Mouse (Mus musculus): ENCODE data around the gene Psmd9. TPM values are rescaled to one million over a fixed set of nuclear protein-coding genes. Genes with fewer than 3 reads are reported as not detected.

Gene Psmd9
- polyA plus RNA-seq, 1 experiment from 2014 or later: 68.3 TPM

DNA sequence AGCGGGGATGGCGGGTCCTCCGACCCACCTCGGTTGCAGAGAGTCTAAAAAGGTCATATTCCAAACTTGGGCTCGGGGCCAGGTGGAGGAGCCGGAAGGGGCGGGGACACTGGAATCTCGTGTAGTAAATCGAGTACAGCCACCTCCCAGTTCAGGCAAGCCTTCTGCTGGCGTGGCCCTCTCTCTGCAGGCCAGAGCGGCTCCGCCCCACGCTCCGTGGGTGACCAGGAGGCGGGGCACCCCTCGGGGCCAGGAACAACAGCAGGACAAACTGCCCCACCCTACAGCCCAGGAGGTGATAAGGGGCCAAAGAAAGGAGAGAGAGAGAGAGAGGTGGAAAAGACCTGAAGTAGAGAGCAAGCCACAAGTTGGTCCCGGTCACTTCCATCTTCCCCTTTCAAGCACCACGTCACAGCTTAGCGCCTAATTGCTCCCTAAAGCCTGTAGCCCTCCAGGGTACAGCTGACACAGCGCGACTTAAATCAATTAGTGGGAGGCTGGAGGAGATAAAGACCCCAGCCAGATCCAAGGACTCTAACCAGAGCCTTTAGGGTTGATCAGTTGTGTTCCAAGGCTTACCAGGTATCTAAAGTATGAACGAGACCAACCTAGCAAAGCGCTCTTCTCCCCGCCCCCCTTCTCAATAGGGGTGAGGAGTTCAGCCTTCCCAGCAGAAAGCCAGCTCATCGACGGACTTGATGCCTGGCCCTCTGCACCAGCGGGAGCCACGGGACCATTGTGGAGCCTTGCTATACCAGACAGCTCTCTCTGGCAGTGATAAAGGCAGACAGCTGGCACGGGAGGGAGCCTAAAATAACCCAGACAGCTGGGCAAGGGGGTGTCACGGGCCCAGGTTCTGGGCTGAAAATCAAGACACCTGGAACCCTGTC, 33.5 kb upstream of the Psmd9 start:
- 2% methylated on average over 30 of the region's 30 CpGs for WGBS
- Histone ChIP-seq H3K36me3 (ENCODE audit: control insufficient read depth, insufficient read depth, low read length) (peaks cover 4% of the 10 kb centered on the region), H3K4me3 (ENCODE audit: low read depth, low read length) (peak overlapping the region; percentile 84), H3K4me2 (ENCODE audit: low read depth) (peak overlapping the region; percentile 100), H3K27me3 (ENCODE audit: control insufficient read depth, insufficient read depth, low read length) (no peaks in the 10 kb centered on the region), H3K9me3 (ENCODE audit: control insufficient read depth, low read length) (no peaks in the 10 kb centered on the region), H3K27ac (ENCODE audit: low read depth, low read length) (peak overlapping the region; percentile 100), H3K4me1 (ENCODE audit: control insufficient read depth, insufficient read depth, low read length) (peaks cover 50% of the 10 kb centered on the region), H3K9ac (ENCODE audit: low read length) (peak overlapping the region; percentile 100)
- DNase-seq (ENCODE audit: low spot score) (peak; percentile 63), ATAC-seq (ENCODE audit: insufficient read depth, low FRiP score, low TSS enrichment) (no peak)

DNA sequence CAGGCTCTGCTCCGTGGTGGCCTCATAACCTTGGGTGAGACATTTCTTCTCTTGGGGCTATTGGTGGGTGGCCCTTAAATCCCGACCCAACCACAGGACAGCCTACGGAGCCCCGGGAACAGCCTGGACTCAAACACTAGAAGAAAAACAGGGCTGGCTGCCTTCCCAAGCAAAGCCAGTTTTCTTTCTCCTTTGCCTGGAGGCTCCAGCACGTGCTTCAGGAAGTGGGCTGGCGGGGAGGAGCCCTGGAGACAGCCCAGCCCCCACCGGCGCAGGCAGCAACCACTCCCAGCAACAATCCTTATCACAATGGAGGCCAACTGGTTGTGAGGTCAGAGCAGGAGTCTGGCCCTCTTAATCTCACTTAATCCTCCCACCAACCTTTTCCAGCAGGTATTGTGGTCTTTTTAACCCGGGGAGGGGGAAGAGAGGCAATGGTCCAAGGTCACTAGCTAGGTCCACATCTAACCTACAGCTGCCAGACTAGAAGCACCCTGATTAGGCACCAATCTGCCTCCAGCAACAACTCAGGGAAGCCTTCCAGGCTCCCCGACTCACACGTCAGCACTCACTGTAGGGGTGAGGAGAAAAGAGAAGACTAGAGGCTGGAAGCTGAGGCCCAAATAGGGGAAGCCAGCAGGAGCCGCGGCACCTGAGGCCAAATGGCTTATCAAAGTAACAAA, 32.7 kb upstream of the Psmd9 start:
- H3K4me1 ChIP-seq (ENCODE audit: control insufficient read depth, insufficient read depth, low read length): peaks cover 50% of the 10 kb centered on the region
- WGBS: under 1% methylated on average over 13 of the region's 13 CpGs
- peak overlapping the region; percentile 100 for H3K27ac ChIP-seq (ENCODE audit: low read depth, low read length)
- peak overlapping the region; percentile 84 for H3K4me3 ChIP-seq (ENCODE audit: low read depth, low read length)
- peaks cover 4% of the 10 kb centered on the region for H3K36me3 ChIP-seq (ENCODE audit: control insufficient read depth, insufficient read depth, low read length)
- peak overlapping the region; percentile 100 for H3K4me2 ChIP-seq (ENCODE audit: low read depth)
- H3K9ac ChIP-seq (ENCODE audit: low read length): peak overlapping the region; percentile 100
- DNase-seq (ENCODE audit: low spot score) (peak; percentile 79), ATAC-seq (ENCODE audit: insufficient read depth, low FRiP score, low TSS enrichment) (no peak)
- H3K9me3 ChIP-seq (ENCODE audit: control insufficient read depth, low read length): no peaks in the 10 kb centered on the region
- H3K27me3 ChIP-seq (ENCODE audit: control insufficient read depth, insufficient read depth, low read length): no peaks in the 10 kb centered on the region

DNA sequence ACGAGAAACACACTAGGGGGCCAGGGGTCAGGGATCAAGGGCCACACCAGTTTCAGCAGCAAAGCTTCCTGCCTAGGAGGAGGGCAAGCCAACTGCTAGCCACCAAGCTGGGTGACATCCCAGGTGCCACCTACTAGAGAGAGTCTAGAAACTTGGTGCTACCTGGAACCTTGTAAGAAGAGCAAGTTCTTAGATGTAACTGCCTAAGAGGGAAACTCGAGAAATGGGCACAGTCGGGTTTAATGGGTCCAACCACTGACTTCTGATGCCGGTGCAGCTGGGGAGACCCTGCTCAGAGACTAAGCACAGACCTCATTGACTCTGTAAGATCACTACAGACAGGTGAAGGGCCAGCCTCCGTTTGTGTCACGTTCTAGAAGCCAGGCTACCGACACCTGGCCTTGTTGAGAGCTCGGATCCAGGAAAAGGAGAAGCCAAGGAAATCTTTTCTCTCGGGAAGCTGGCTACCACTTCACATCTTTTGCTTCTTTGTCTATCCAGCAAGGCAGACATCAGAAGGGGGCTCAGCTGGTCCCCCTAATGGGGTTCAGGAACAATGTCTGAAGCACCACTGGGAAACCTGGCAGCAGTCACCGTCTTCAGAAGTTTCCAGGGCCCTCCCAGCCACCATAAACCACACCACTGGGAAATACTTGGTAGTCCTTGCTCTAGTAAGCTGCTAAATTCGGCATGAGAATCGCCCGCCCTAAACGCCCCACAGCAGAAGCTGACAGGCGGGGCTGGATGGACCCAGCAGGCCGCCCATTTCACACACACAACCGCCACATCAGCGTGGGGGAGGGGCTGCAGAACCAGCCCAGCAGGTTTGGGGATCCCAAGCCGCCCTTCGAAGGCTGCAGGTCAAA, 31.9 kb upstream of the Psmd9 start:
- WGBS: 1% methylated on average over 20 of the region's 20 CpGs
- no peaks in the 10 kb centered on the region for H3K9me3 ChIP-seq (ENCODE audit: control insufficient read depth, low read length)
- H3K36me3 ChIP-seq (ENCODE audit: control insufficient read depth, insufficient read depth, low read length): peaks cover 4% of the 10 kb centered on the region
- H3K4me2 ChIP-seq (ENCODE audit: low read depth): peak overlapping the region; percentile 100
- ATAC-seq (ENCODE audit: insufficient read depth, low FRiP score, low TSS enrichment) (no peak), DNase-seq (ENCODE audit: low spot score) (peak; percentile 81)
- peak overlapping the region; percentile 84 for H3K4me3 ChIP-seq (ENCODE audit: low read depth, low read length)
- peak overlapping the region; percentile 100 for H3K27ac ChIP-seq (ENCODE audit: low read depth, low read length)
- peak overlapping the region; percentile 100 for H3K9ac ChIP-seq (ENCODE audit: low read length)
- peaks cover 45% of the 10 kb centered on the region for H3K4me1 ChIP-seq (ENCODE audit: control insufficient read depth, insufficient read depth, low read length)
- H3K27me3 ChIP-seq (ENCODE audit: control insufficient read depth, insufficient read depth, low read length): no peaks in the 10 kb centered on the region

DNA sequence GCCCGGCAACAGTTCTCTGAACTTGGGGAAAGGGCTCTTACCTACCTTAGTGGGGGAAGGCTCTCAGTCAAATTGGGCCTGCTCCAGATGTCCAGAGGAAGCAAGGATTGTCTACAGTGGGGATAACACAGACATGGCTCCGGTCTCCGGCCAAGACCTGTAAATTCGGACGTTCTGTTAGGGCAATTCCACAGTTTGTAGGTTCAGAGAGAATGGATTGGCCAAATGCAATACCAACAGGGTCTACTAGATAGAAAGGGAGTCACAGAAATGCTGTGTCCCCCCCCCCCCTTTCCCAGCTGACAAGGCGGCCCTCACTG, 31.3 kb upstream of the Psmd9 start:
- H3K4me1 ChIP-seq (ENCODE audit: control insufficient read depth, insufficient read depth, low read length): peaks cover 41% of the 10 kb centered on the region
- no peaks in the 10 kb centered on the region for H3K9me3 ChIP-seq (ENCODE audit: control insufficient read depth, low read length)
- H3K9ac ChIP-seq (ENCODE audit: low read length): peak overlapping the region; percentile 100
- WGBS: under 1% methylated on average over 6 of the region's 6 CpGs
- H3K4me2 ChIP-seq (ENCODE audit: low read depth): peak overlapping the region; percentile 100
- H3K36me3 ChIP-seq (ENCODE audit: control insufficient read depth, insufficient read depth, low read length): peaks cover 4% of the 10 kb centered on the region
- H3K27ac ChIP-seq (ENCODE audit: low read depth, low read length): peak overlapping the region; percentile 100
- peak overlapping the region; percentile 84 for H3K4me3 ChIP-seq (ENCODE audit: low read depth, low read length)
- H3K27me3 ChIP-seq (ENCODE audit: control insufficient read depth, insufficient read depth, low read length): no peaks in the 10 kb centered on the region
- ATAC-seq (ENCODE audit: insufficient read depth, low FRiP score, low TSS enrichment) (no peak), DNase-seq (ENCODE audit: low spot score) (no peak)

DNA sequence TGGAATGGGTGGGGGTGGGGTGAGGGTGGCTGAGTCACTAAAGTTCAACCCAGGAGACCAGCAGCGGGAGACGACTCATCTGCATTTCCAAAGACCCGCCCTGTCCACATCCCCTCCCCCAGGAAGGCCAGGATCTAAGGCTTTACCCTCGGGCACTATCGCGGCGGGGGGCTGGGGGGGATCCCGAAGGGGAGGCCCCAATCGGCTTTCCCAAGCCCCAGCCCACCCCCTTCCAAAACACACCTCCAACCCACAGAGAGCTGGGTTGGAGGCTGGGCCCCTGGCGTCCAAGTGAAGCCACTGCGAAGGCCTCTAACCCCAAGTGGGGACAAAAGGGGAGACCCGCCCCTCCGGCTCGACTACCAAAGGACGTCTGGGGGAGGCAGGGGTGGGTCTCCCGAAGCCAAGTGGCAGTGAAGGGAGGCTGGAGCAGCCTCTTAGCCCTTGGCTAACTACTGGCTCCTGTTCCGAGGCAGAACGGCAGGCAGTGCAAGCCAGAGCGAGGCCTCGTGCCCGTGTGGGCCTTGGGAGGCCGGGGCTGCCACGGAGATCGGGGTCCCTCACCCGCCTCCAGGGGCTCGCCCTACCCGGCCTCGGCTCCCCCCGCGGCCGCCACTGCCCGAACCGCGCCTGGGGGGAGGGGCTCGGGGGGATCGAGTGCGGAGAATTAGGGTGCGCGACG, 30.8 kb upstream of the Psmd9 start:
- peak; percentile 90 for DNase-seq (ENCODE audit: low spot score)
- peak overlapping the region; percentile 84 for H3K4me3 ChIP-seq (ENCODE audit: low read depth, low read length)
- WGBS: 0% methylated on average over 27 of the region's 40 CpGs
- H3K36me3 ChIP-seq (ENCODE audit: control insufficient read depth, insufficient read depth, low read length): peaks cover 4% of the 10 kb centered on the region
- no peaks in the 10 kb centered on the region for H3K27me3 ChIP-seq (ENCODE audit: control insufficient read depth, insufficient read depth, low read length)
- peak overlapping the region; percentile 100 for H3K4me2 ChIP-seq (ENCODE audit: low read depth)
- H3K9ac ChIP-seq (ENCODE audit: low read length): peak overlapping the region; percentile 100
- H3K27ac ChIP-seq (ENCODE audit: low read depth, low read length): peak overlapping the region; percentile 100
- peak; percentile 58 for ATAC-seq (ENCODE audit: insufficient read depth, low FRiP score, low TSS enrichment)
- H3K4me1 ChIP-seq (ENCODE audit: control insufficient read depth, insufficient read depth, low read length): peaks cover 38% of the 10 kb centered on the region
- H3K9me3 ChIP-seq (ENCODE audit: control insufficient read depth, low read length): no peaks in the 10 kb centered on the region

DNA sequence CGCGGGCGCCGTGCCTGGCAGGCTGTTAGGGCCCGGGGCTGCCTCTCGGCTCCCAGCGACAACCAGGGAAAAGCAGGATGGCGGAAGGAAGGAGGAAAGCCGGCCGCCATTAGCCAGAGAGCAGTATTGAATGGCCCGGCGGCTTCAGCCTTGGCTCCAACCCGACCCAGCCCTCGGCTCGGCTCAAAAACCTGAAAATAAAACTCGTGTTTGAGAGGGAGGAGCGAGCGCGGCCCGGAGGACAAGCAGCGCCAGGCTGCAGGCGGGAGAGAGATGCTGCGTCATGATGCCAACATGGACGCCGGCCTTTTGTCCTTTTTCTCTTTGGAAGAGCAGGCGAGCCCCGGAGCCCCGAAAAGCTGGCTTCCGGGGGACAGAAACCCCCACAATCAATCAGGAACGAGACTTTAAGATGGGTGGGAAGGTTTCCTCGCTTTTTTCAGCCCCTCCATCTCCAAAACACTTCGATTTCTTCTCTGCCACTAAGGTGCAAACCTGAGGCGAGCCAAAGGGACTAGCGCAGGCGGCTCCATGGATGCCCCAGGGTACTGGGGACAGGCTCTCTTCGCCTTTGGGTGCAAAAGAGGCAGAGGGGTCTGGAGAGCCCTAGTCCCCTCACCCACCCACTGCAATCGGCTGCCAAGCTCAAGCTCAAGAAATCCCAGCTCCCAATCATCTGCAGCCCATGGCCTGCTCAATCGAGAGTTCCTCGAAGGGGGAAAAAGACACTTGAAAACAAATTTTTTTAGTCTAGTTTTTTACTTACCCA, 30.1 kb upstream of the Psmd9 start:
- peak overlapping the region; percentile 100 for H3K4me2 ChIP-seq (ENCODE audit: low read depth)
- H3K4me3 ChIP-seq (ENCODE audit: low read depth, low read length): peak overlapping the region; percentile 84
- H3K36me3 ChIP-seq (ENCODE audit: control insufficient read depth, insufficient read depth, low read length): peaks cover 4% of the 10 kb centered on the region
- WGBS: under 1% methylated on average over 37 of the region's 39 CpGs
- peak; percentile 82 for DNase-seq (ENCODE audit: low spot score)
- peaks cover 36% of the 10 kb centered on the region for H3K4me1 ChIP-seq (ENCODE audit: control insufficient read depth, insufficient read depth, low read length)
- H3K27me3 ChIP-seq (ENCODE audit: control insufficient read depth, insufficient read depth, low read length): no peaks in the 10 kb centered on the region
- peak overlapping the region; percentile 100 for H3K9ac ChIP-seq (ENCODE audit: low read length)
- peak overlapping the region; percentile 100 for H3K27ac ChIP-seq (ENCODE audit: low read depth, low read length)
- no peak for ATAC-seq (ENCODE audit: insufficient read depth, low FRiP score, low TSS enrichment)
- no peaks in the 10 kb centered on the region for H3K9me3 ChIP-seq (ENCODE audit: control insufficient read depth, low read length)

DNA sequence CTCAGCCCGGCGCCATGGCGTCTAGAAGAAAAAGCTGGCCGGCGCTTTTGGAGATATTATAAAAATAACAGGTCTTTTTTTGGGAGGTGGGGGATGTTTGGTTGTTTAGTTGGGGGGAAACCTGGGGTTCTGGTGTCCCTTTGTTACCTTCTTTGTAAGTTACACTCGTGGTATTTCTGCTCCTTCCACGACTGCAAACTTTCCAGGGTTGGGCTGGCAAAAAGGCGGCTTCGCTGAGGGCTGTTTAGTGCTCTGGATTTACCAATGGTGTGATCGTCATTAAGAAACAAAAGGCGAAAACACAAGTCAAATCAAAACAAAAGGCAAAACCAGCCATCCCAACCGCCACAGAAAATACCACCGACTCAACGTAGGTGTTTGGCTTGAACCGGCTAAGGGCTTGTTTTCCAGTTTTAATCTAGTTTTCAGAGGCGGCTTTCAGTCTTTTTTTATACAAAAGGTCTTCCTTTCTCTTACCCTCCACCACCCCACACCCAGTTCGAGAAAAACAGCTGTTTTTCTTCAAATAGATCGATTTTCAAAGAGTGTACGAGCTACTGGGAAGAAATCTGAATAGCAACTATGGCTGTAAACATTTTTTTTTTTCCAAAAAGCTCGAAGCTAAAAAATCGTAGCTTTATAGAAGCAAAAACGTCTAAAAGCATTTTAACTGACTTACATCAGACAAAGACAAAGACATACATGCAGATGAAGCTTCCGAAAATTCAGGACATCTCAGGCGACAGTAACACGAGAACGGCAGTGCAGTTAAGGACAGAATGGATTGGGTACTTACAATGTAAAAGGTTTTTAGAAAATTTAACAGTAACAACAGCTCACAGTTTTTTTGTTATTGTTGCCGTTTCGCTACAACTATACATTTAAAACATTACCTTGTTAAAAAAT, 29.2 kb upstream of the Psmd9 start:
- no peaks in the 10 kb centered on the region for H3K27me3 ChIP-seq (ENCODE audit: control insufficient read depth, insufficient read depth, low read length)
- H3K4me1 ChIP-seq (ENCODE audit: control insufficient read depth, insufficient read depth, low read length): peaks cover 36% of the 10 kb centered on the region
- H3K9ac ChIP-seq (ENCODE audit: low read length): peak overlapping the region; percentile 100
- peak; percentile 59 for DNase-seq (ENCODE audit: low spot score)
- H3K4me3 ChIP-seq (ENCODE audit: low read depth, low read length): peak overlapping the region; percentile 84
- no peaks in the 10 kb centered on the region for H3K9me3 ChIP-seq (ENCODE audit: control insufficient read depth, low read length)
- no peak for ATAC-seq (ENCODE audit: insufficient read depth, low FRiP score, low TSS enrichment)
- WGBS: under 1% methylated on average over 28 of the region's 28 CpGs
- no peaks in the 10 kb centered on the region for H3K36me3 ChIP-seq (ENCODE audit: control insufficient read depth, insufficient read depth, low read length)
- peak overlapping the region; percentile 100 for H3K4me2 ChIP-seq (ENCODE audit: low read depth)
- peak overlapping the region; percentile 100 for H3K27ac ChIP-seq (ENCODE audit: low read depth, low read length)
